Mouse (Mus musculus) retina, postnatal 1 day (tissue): Measurements from ENCODE around the gene Mllt10.
A peak's percentile ranks its signal among the peaks of the same experiment; 100 is the strongest.

Experiments used
- DNase-seq: peaks from one replicate; pipeline ENCODE4 v3.0.0-alpha.2; 2012

Mllt10 gene

GRCm38 (mm10) chr2:18055016-18055928 is at the start of gene Mllt10:
Mllt10 (plus strand) TSS chr2:18055237.
- DNase-seq: peak; percentile 65

DNA sequence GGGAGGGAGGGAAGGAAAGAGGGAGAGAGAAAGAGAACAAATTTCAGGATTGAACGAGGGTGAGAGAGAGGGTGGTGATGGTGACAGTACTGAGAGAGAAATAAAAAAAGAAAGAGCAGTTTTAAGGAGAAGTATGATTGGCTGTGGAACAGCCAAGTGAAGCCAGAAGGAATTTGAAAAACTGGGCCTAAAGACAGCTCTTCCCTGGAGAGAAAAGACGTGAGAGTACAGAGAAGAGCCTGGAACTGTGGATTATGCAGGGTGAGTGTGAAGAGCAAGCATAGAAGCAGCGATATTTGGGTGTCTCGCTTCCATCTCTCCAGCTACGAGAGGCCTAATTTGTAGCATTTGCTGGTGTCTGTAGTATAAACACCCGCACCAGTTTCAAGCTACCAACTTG is 43.8 kb upstream of the Mllt10 start:
- DNase-seq: no peak

- DNase-seq: no peak
These were observed 42.2 kb upstream of the Mllt10 start for GRCm38 (mm10) chr2:18012866-18013265.

- DNase-seq: no peak
These were observed 39.5 kb upstream of the Mllt10 start for GRCm38 (mm10) chr2:18015581-18015980.

- DNase-seq: no peak
These were observed 38.4 kb upstream of the Mllt10 start for GRCm38 (mm10) chr2:18016639-18017038.

DNA sequence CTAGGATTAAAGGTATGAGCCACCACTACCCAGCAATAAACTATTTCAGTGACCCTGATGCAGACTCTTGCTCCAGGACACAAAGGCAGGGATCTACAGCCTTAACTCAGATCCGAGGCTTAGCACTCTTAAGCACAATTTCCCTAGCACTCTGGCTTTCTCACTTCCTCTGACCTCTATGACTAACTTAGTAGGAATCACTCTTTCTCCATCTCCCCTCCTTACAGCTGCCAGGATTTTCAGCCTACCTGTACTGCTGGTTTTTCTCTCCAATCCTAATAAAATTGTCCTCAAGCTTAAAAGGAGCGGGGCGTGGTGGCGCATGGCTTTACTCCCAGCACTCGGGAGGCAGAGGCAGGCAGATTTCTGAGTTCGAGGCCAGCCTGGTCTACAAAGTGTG is 37.7 kb upstream of the Mllt10 start:
- DNase-seq: no peak

GRCm38 (mm10) chr2:18019122-18019521 is 35.9 kb upstream of the Mllt10 start:
- no peak for DNase-seq

- DNase-seq: no peak
These were observed 32.2 kb upstream of the Mllt10 start for GRCm38 (mm10) chr2:18022886-18023285.

- DNase-seq: peak; percentile 14
These were observed 29.9 kb upstream of the Mllt10 start for GRCm38 (mm10) chr2:18025116-18025515.

- no peak for DNase-seq
These were observed 29.3 kb upstream of the Mllt10 start for GRCm38 (mm10) chr2:18025781-18026115.

- peak; percentile 75 for DNase-seq
These were observed 28.7 kb upstream of the Mllt10 start for GRCm38 (mm10) chr2:18026116-18026947.

DNA sequence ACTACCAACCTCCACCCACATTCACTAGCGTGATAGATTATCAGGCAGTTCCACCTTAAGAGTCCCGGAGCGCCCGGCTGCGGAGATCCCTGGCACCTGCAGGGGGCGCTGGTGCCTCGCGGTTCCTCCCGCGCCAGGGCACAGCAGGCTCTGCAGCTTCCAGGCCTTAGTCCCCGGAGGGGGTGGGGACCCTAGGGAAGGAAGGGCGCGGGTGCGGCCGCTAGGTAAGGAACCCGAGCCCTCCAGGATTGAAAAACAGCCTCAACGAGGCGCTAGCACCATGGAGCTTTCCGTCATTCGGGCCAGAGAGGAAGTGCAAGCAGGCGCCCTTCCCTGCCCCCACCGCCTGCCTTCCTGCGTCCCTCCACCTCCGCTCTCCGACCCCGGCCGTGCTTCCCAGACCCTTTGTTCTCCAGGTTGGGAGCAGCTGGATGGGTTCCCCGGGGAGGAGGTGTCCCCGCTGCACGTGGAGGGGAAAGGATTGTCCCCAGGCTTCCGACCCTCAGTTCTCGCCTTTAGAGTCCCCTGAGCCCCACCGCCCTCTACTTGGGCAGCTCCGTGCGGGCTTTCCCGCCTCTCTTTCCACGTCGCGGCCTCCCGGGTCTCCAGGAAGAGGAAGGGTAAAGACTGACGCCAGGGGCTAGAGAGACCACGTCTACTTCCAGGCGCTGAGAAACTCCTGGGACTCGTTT is 27.4 kb upstream of the Mllt10 start:
- peak; percentile 98 for DNase-seq

- peak; percentile 95 for DNase-seq
These were observed 26.7 kb upstream of the Mllt10 start for GRCm38 (mm10) chr2:18028140-18029021.

GRCm38 (mm10) chr2:18029656-18030055 is 25.4 kb upstream of the Mllt10 start:
- peak; percentile 33 for DNase-seq

DNA sequence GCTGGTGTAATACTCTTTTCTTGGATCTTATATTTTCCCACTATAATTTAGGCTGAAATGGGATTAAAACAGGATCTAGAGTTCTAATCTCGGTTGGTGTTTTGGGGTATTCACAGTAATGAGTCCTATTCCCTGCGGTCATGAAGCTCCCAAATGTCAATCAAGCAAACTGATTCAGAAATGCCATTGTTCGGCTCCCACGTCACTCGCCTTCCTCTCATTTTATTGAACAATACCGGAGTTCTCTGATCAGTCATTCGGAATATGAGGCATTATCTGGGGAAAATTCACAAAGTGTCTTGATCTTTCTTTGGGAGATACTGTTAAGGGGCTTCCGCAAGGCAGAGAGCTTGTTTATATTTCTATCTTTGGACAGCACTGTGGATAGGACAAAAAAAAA is 24.5 kb upstream of the Mllt10 start:
- DNase-seq: peak; percentile 89

DNA sequence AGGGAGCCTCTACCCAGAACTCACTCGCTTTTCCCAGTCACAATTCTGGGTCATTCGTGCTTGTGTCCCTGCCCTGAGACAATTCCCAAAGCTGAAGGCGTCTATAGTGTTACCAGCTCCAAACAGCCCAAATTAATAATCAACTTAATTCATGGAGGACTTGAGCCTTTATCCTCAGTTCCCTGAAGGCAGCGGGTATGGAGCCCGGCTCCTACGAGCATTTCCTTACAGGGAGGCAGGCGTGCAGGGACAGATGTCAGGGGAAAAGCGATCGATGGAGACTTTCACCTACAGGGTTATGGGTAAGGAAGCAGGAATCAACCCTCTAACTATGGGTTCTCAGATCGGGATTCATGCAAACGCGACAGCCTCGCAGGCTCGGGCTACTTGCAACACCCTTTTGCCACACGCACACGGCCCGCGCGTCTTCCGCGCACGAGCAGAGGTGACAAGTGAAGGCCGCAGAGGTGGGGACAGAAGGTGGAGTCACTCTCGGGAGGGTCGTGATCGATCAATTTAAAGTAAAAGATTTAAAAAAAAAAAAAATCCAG is 23.7 kb upstream of the Mllt10 start:
- peak; percentile 76 for DNase-seq

- peak; percentile 81 for DNase-seq
These were observed 23.1 kb upstream of the Mllt10 start for GRCm38 (mm10) chr2:18031831-18032537.

DNA sequence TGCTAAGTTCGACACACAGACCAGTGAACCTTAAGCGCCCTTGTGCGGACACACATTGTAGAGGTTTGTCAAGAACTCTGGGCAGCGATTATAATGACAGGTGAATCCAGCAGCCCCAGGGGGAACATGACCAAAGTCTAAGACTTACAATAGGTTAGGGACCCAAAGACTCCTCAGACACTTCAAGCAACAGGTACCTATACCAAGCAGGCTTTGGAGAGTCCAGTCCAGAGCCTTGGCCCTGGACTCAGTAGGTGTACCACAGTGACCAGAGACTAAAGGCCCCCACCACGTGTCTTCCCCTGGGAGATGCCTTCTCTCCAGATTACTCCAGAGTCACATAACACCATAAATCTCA is 22.5 kb upstream of the Mllt10 start:
- DNase-seq: peak; percentile 38

DNA sequence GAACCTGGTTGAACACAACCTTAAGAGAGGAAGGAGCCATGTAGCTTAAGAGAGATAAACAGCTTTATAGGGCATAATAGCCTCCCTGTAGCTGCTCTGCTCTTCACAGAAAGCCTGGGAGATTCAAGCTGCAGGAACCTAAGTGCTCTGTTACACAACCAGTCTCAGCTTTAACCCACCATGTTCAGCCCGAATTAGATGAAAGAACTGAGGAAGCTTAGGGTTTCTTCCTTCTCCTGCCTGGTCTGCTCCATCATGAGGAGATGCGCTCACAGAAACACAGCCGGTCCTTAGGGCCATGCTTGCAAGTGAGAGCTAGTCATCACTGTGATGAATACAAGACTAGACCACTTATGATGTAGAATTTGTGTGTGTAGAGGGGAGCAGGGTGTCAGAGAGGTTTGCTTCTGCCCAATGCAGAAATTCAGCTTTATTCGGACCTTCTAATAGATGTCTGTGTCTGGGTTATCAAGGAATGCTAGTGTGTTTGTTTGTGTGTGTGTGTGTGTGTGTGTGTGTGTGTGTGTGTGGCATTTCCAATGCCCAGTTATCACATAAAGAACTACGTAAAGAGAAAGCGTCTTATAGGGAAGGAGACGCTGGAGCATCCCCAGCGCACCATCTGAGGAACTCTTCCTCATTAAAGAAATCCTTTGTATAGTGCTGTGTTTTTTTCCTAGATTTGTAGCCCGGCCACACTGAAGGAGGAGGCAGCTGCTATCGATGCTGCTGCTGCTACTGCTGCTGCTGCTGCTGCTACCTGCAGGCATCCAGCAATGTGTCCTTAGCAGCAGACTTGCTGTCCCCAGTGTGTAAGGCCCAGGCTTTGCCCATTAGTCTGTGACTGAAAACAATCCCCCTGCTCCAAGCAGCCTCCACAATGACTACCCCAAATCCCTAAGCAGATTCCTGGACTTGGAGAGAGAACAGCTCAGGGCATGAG is 21.6 kb upstream of the Mllt10 start:
- DNase-seq: peak; percentile 57
